Comparison of ENCODE assay signal across 13 mouse cellular contexts in the genomic region with DNA sequence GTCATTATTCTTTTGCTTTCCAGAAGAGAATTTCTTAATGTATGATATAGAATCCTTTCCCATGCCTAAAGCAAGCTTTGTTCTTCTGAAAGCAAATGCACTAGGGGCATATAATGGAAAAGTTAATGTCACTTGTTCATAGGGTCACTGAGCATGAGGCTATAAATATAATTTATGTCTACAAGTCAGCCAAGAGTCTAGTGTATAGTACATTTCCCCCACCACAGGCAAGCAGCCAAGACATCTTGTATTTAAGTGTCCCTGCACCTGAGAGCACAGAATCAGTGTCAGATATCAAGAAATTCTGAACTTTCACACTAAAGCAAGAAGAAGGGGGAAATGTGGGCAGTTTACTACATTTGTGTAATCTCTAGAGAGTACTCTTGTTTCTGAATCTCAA.
"Had no signal": no experiment of that assay in that cellular context is flagged by ENCODE, and none has a peak within 500 bp of the region (broad histone marks: within the 10 kb centered on the region; RNA-seq: fewer than 3 reads in every experiment).

No protein-coding gene starts in this region.

- H3K27ac ChIP-seq: hindbrain, embryonic 14.5 days; intestine, embryonic 15.5 days; limb, embryonic 15.5 days; liver, embryonic 12.5 days; midbrain, embryonic 15.5 days; stomach, postnatal 0 days had no signal

- H3K4me1 ChIP-seq: intestine, embryonic 15.5 days; limb, embryonic 15.5 days; liver, embryonic 12.5 days; midbrain, embryonic 15.5 days had no signal

- H3K4me3 ChIP-seq: intestine, embryonic 15.5 days; limb, embryonic 15.5 days; liver, embryonic 12.5 days; midbrain, embryonic 15.5 days had no signal

- H3K9ac ChIP-seq: hindbrain, embryonic 14.5 days; intestine, embryonic 15.5 days; limb, embryonic 15.5 days; liver, embryonic 12.5 days; lung, embryonic 14.5 days; midbrain, embryonic 15.5 days had no signal

- H3K9me3 ChIP-seq: intestine, embryonic 15.5 days; limb, embryonic 15.5 days; liver, embryonic 12.5 days; midbrain, embryonic 15.5 days had no signal

- H3K36me3 ChIP-seq: intestine, embryonic 15.5 days; limb, embryonic 15.5 days; liver, embryonic 12.5 days; midbrain, embryonic 15.5 days had no signal

- DNase-seq: kidney, adult 2 months; layer of hippocampus, postnatal 36 days; lung, embryonic 14.5 days; lung, postnatal 10 days; lung, postnatal 4 days; thymus, postnatal 4 days had no signal

- ATAC-seq: intestine, embryonic 15.5 days; liver, embryonic 12.5 days; midbrain, embryonic 15.5 days had no signal

- H3K27me3 ChIP-seq: intestine, embryonic 15.5 days; limb, embryonic 15.5 days; liver, embryonic 12.5 days; midbrain, embryonic 15.5 days had no signal

- H3K4me2 ChIP-seq: hindbrain, embryonic 14.5 days; intestine, embryonic 15.5 days; limb, embryonic 15.5 days; liver, embryonic 12.5 days; lung, embryonic 14.5 days; midbrain, embryonic 11.5 days; midbrain, embryonic 15.5 days had no signal
